Mouse (Mus musculus) telencephalon, adult 2 months (tissue): Measurements from ENCODE around the gene Serpinf1.
A peak's percentile ranks its signal among the peaks of the same experiment; 100 is the strongest.

Source experiments
- DNase-seq: peaks from one replicate; pipeline ENCODE4 v3.0.0-alpha.2; 2011; ENCODE audit warnings: low read depth, low spot score

Serpinf1 gene

GRCm38 (mm10) chr11:75422013-75422792 is at the start of gene Serpinf1:
TSS of gene Serpinf1 (minus strand) at chr11:75422701.
- no peak for DNase-seq

GRCm38 (mm10) chr11:75470675-75471074 is 48.2 kb upstream of the Serpinf1 start:
- no peak for DNase-seq

- no peak for DNase-seq
Measured at GRCm38 (mm10) chr11:75469261-75469660, 46.8 kb upstream of the Serpinf1 start.

GRCm38 (mm10) chr11:75468410-75468809 is 45.9 kb upstream of the Serpinf1 start:
- DNase-seq, result no peak

- DNase-seq, result no peak
Measured at GRCm38 (mm10) chr11:75467512-75468215, 45.2 kb upstream of the Serpinf1 start.

- no peak for DNase-seq
Measured at GRCm38 (mm10) chr11:75466731-75467505, 44.4 kb upstream of the Serpinf1 start.

GRCm38 (mm10) chr11:75465051-75465450 is 42.5 kb upstream of the Serpinf1 start:
- no peak for DNase-seq

GRCm38 (mm10) chr11:75464417-75464816 is 41.9 kb upstream of the Serpinf1 start:
- DNase-seq, result no peak

GRCm38 (mm10) chr11:75463624-75464023 is 41.1 kb upstream of the Serpinf1 start:
- no peak for DNase-seq

- DNase-seq, result no peak
Measured at GRCm38 (mm10) chr11:75462865-75463336, 40.4 kb upstream of the Serpinf1 start.

- DNase-seq, result no peak
Measured at GRCm38 (mm10) chr11:75462253-75462783, 39.8 kb upstream of the Serpinf1 start.

- DNase-seq, result no peak
Measured at GRCm38 (mm10) chr11:75461743-75462252, 39.3 kb upstream of the Serpinf1 start.

- DNase-seq, result peak; percentile 100
Measured at GRCm38 (mm10) chr11:75460844-75461742, 38.6 kb upstream of the Serpinf1 start, which contains the start of gene Tlcd2. TSS of gene Tlcd2 (plus strand) at chr11:75461715.

- DNase-seq, result peak; percentile 97
Measured at GRCm38 (mm10) chr11:75460103-75460843, 37.8 kb upstream of the Serpinf1 start.

GRCm38 (mm10) chr11:75459751-75460102 is 37.2 kb upstream of the Serpinf1 start:
- DNase-seq, result no peak

- no peak for DNase-seq
Measured at GRCm38 (mm10) chr11:75459141-75459711, 36.7 kb upstream of the Serpinf1 start.

GRCm38 (mm10) chr11:75458628-75459041 is 36.1 kb upstream of the Serpinf1 start:
- DNase-seq, result no peak

- DNase-seq, result no peak
Measured at GRCm38 (mm10) chr11:75458169-75458568, 35.7 kb upstream of the Serpinf1 start.

- no peak for DNase-seq
Measured at GRCm38 (mm10) chr11:75456440-75456871, 34.0 kb upstream of the Serpinf1 start.
